Mouse (Mus musculus): ENCODE measurements at regions not wholly inside any gene's neighbourhood (a gene's known extent, or its start where the extent isn't known, plus 50 kb on each side); places are given as distances from the start of the nearest gene placed in this dataset.

DNA sequence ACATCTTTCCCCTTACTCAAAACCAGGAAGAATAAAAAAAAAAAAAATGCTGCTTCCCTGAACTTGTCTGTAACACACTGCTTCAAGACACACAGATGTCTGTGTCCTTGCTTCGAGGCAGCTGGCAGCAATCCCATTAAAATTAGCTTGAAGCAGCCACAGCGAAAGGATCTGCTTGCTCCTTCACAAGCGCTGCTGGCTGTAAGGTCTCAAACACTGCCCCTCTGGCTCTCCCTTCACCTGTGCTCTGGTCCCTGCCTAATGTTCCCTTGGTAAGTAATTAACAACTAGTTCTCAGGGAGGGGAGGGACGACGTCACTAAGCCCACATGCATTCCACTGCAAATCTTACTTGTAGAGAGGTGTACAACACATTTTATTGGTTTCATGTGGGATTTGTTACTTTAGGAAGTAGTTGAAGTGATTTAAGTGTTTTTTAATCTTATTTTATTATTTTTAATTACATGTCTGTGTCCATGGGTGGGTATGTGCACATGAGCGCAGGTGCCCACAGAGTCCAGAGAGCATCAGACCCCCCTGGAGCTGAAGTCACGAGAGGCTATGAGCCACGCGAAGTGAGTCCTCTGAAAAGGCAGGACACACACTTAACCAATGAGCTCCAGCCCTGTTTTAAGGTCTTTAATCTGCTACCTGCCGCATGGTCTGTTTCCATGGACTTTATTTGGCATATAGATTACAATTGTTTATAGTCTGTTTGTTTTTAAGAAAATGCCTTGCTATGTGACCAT lies 61.1 kb upstream of the Cers6 start:
- DNase-seq: no peak

GRCm38 (mm10) chr2:68804117-68804516 lies 57.1 kb upstream of the Cers6 start:
- no peak for DNase-seq

- peak; percentile 67 for DNase-seq
These were observed 55.4 kb upstream of the Cers6 start for GRCm38 (mm10) chr2:68805866-68806265.

- no peak for DNase-seq
These were observed 54.8 kb upstream of the Cers6 start for GRCm38 (mm10) chr2:68806311-68806895.
